Mouse (Mus musculus) E14TG2a.4 (cell line): ENCODE measurements around the gene Tmc5.

Experiments
- CTCF ChIP-seq: conservative IDR thresholded peaks from 2 replicates; pipeline ENCODE4 v1.5.1; 2014; ENCODE audit warnings: low read length
- POU5F1 ChIP-seq: IDR thresholded peaks from 2 replicates; pipeline ENCODE4 v1.6.1; 2014; ENCODE audit warnings: low read length, borderline replicate concordance

DNA sequence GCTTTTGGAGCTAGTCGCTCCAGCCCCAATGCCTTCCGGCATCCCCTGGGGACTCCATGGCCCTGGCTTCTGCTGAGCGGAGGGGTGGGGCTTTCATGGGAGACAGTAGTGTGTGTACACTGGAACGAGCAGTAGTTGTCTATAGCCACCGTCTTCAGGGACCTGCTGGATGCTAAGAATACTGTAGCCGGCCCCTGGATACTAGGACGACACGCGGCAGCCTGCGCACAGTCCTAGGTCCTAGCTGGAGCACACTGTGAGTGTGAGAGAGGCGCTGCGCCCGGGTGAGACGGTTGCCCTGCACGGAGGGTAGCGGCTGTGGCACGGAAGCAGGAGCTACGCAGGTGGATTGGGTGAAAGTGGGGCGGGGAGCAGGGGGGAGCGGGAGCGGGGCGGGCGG is at the start of gene Tmc5:
- no peak for TF ChIP-seq CTCF
- TF ChIP-seq POU5F1, result no peak
